29 mouse cellular contexts compared by ENCODE assay signal in the genomic region with DNA sequence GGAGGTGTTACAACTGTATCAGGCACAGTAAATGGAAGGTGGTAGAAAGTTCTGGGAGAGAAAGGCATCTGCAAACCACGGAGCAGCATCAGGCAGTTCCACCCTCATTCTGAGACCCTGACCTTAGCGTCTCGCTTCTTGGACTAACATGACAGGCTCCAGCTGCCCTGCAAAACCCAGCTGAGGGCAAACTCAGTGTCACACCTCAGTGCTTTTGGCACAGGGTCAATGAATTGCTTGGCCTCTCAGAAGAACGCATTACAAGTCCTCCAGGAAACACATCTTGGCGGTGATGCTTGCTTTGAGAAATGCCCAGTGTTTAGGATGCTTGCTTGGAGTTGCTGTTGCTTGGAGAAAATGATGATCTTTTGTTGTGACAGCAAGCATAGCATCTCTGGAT.
DNase-seq lines count a peak whose midpoint lies in the region; ATAC-seq and TF ChIP-seq lines count a peak whose summit lies in the region.
"Had no signal": no experiment of that assay in that cellular context is flagged by ENCODE, and none has a peak within 500 bp of the region (broad histone marks: within the 10 kb centered on the region; RNA-seq: fewer than 3 reads in every experiment).

No protein-coding gene starts in this region.

- no peak overlapping the region for H3K9ac ChIP-seq in kidney, embryonic 15.5 days
- no peak overlapping the region for H3K9ac ChIP-seq in kidney, postnatal 0 days (ENCODE audit: low read depth, low read length)
- H3K9ac ChIP-seq: forebrain, embryonic 13.5 days; heart, embryonic 15.5 days; hindbrain, embryonic 12.5 days; liver, embryonic 12.5 days; liver, postnatal 0 days; midbrain, embryonic 12.5 days had no signal

- no peak overlapping the region for H3K4me3 ChIP-seq in kidney, embryonic 15.5 days (replicated peaks)
- H3K4me3 ChIP-seq in kidney, postnatal 0 days (replicated peaks; ENCODE audit: low read depth, low read length): no peak overlapping the region
- H3K4me3 ChIP-seq: erythroblast, embryonic 14.5 days; forebrain, embryonic 13.5 days; heart, embryonic 10.5 days; heart, embryonic 15.5 days; hindbrain, embryonic 12.5 days; layer of hippocampus, adult 2 months; liver, embryonic 12.5 days; megakaryocyte, embryonic 14.5 days; midbrain, embryonic 12.5 days had no signal

- peak; percentile 35 to 36 for DNase-seq in cerebellum, postnatal 10 days
- no peak for DNase-seq in cerebellum, adult 9-11 months
- peak; percentile 51 for DNase-seq in kidney, adult 11 months
- DNase-seq in kidney, postnatal 0 days (ENCODE audit: low spot score): peak; percentile 16
- peak; percentile 15 to 41 for DNase-seq in kidney, postnatal 4 days
- DNase-seq in adipocyte (ENCODE audit: low spot score): no peak
- DNase-seq in gastrocnemius, postnatal 25 days: no peak
- DNase-seq: adrenal gland, postnatal 14 days; cerebellum, adult 11 months; cerebellum, adult 9-10 months; gastrocnemius, postnatal 10 days; left cerebral cortex, postnatal 4 days; liver, postnatal 0 days; lung, postnatal 4 days; retina, postnatal 1 day; right cerebral cortex, postnatal 14 days had no signal

- no peak overlapping the region for H3K27ac ChIP-seq in kidney, embryonic 15.5 days
- no peak overlapping the region for H3K27ac ChIP-seq in kidney, postnatal 0 days
- H3K27ac ChIP-seq: forebrain, embryonic 13.5 days; heart, embryonic 10.5 days; heart, embryonic 15.5 days; hindbrain, embryonic 12.5 days; layer of hippocampus, adult 2 months; liver, embryonic 12.5 days; midbrain, embryonic 12.5 days had no signal

- H3K9me3 ChIP-seq in kidney, embryonic 15.5 days (replicated peaks): no peaks in the 10 kb centered on the region
- H3K9me3 ChIP-seq in kidney, postnatal 0 days (replicated peaks; ENCODE audit: low read length): no peaks in the 10 kb centered on the region
- H3K9me3 ChIP-seq: heart, embryonic 10.5 days; heart, embryonic 15.5 days; hindbrain, embryonic 12.5 days; liver, embryonic 12.5 days; megakaryocyte, embryonic 14.5 days; midbrain, embryonic 12.5 days had no signal

- H3K4me2 ChIP-seq in kidney, embryonic 15.5 days: no peak overlapping the region
- H3K4me2 ChIP-seq in kidney, postnatal 0 days (ENCODE audit: low read length): no peak overlapping the region
- H3K4me2 ChIP-seq: forebrain, embryonic 13.5 days; heart, embryonic 15.5 days; hindbrain, embryonic 12.5 days; liver, embryonic 12.5 days; midbrain, embryonic 12.5 days had no signal

- H3K36me3 ChIP-seq in kidney, embryonic 15.5 days: no peaks in the 10 kb centered on the region
- H3K36me3 ChIP-seq in kidney, postnatal 0 days (ENCODE audit: insufficient read depth, low read length): no peaks in the 10 kb centered on the region
- H3K36me3 ChIP-seq: heart, embryonic 10.5 days; heart, embryonic 15.5 days; hindbrain, embryonic 12.5 days; liver, embryonic 12.5 days; midbrain, embryonic 12.5 days had no signal

- WGBS in kidney, embryonic 15.5 days: 22% methylated on average over 5 of the region's 5 CpGs
- 13% methylated on average over 5 of the region's 5 CpGs for WGBS in kidney, postnatal 0 days

- peaks cover 12% of the 10 kb centered on the region; the same call in 1 of the 2 replicates for H3K4me1 ChIP-seq in kidney, embryonic 15.5 days
- H3K4me1 ChIP-seq in kidney, postnatal 0 days (replicated peaks; ENCODE audit: insufficient read depth, low read length): no peaks in the 10 kb centered on the region
- H3K4me1 ChIP-seq: heart, embryonic 10.5 days; heart, embryonic 15.5 days; hindbrain, embryonic 12.5 days; liver, embryonic 12.5 days; megakaryocyte, embryonic 14.5 days had no signal

- H3K27me3 ChIP-seq in kidney, embryonic 15.5 days: 0 out of 2 replicates have a peak, but pooled peaks cover 3% of the 10 kb centered on the region
- no peaks in the 10 kb centered on the region for H3K27me3 ChIP-seq in kidney, postnatal 0 days (ENCODE audit: insufficient read depth, low read length)
- H3K27me3 ChIP-seq: heart, embryonic 15.5 days had no signal

- no peak for ATAC-seq in kidney, embryonic 15.5 days (replicated peaks; ENCODE audit: low FRiP score)
- ATAC-seq in kidney, postnatal 0 days (replicated peaks; ENCODE audit: low FRiP score, low read depth): no peak
- ATAC-seq: activated CD4-positive, CD25-positive, alpha-beta regulatory T cell, adult 4 months; intestine, embryonic 16.5 days; liver, embryonic 12.5 days; liver, postnatal 0 days; lung, postnatal 0 days had no signal

- no peak for TF ChIP-seq CTCF in kidney, postnatal 0 days (IDR thresholded peaks at IDR 0.05; ENCODE audit: low read depth)

Comparison
In these comparisons a context has a peak if more than half of its experiments do, and no peak if none do; other contexts are left out.
1. DNase-seq: peak in cerebellum, postnatal 10 days (2 of 2), kidney, adult 11 months (single experiment), kidney, postnatal 0 days (single experiment) and kidney, postnatal 4 days (2 of 2); none in cerebellum, adult 9-11 months (single experiment), adipocyte (single experiment) and gastrocnemius, postnatal 25 days (single experiment).